Mouse (Mus musculus) cerebellum, adult 8-10 months (tissue): ENCODE results near the gene Cfap36.

Source experiments
- DNase-seq: peaks from one replicate; pipeline ENCODE4 v3.0.0; 2022

The Cfap36 gene

DNA sequence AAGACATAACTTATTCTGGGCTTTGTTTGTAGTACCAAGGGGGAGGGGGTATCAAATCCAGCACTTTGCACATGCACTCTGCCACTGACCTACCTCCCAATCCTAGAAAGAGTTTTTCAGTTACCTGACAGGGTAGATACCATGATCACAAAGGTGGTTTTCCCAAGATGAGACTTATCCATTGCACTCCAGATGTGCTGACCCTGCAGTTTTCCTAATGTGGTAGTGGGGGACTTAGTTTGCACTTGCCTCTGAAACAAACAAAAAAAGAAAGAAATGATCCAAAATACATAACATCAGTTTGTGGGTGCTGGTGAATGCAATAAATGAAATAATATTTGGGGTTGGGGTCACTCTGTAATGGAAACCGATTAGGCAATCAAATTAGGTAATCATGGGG, 67.9 kb downstream of the Cfap36 start:
- no peak for DNase-seq

- peak; percentile 11 for DNase-seq
Measured at GRCm38 (mm10) chr11:29173706-29174436, 73.3 kb downstream of the Cfap36 start.

- no peak for DNase-seq
Measured at GRCm38 (mm10) chr11:29173125-29173631, 74.0 kb downstream of the Cfap36 start.

DNA sequence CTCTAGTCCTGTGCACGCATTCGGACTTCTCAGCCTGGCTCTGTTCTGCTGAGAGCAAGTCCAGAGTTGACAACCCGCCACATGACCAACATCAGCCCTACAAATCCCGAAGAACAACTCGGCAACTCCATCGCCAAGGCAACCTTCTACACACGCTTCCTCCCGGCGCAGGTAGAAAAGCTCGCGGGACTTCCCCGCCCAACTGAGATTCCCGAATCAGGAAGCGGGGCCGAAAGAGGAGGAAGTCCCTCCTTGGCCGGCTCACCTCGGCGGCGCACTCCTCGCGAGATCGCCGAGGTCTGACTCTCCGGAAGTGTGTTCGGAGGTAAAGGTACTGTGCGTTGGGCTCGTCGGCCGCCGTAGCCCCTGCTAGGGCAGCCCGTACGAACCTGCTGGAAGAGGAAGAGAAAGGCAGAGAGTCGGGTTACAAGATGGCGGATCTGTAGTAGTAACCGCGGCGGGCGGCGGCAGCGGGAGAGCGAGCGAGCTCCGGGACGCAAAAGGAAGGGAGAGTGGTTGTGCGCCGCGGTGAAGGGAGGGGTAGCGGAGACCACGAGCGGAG, 74.6 kb downstream of the Cfap36 start, which contains the start of gene Ppp4r3b:
Gene Ppp4r3b (plus strand): TSS at position 328 of the 562 bp plus-strand sequence.
- DNase-seq, result peak; percentile 95

GRCm38 (mm10) chr11:29171959-29172391, 75.2 kb downstream of the Cfap36 start:
- peak; percentile 59 for DNase-seq
